Mouse (Mus musculus): Measurements from ENCODE around the gene Fmn2. TPM values are rescaled to one million over a fixed set of nuclear protein-coding genes. Genes with fewer than 3 reads are reported as not detected.

The Fmn2 gene
- polyA plus RNA-seq, 1 experiment: not detected

GRCm38 (mm10) chr1:174643431-174644010 is 141.9 kb downstream of the Fmn2 start:
- no peaks in the 10 kb centered on the region for H3K79me3 ChIP-seq (ENCODE audit: low read depth)
- TF ChIP-seq FOSL1 (IDR thresholded peaks at IDR 0.05; ENCODE audit: insufficient read depth, low read length, poor library complexity, severe bottlenecking): no peak
- TF ChIP-seq CEBPB (IDR thresholded peaks at IDR 0.05; ENCODE audit: low read depth): no peak
- TF ChIP-seq MYOG (IDR thresholded peaks at IDR 0.05; ENCODE audit: control insufficient read depth, extremely low read depth, insufficient read length): no peak
- TF ChIP-seq MAX (IDR thresholded peaks at IDR 0.05): no peak
- no peak for TF ChIP-seq MYOD1 (IDR thresholded peaks at IDR 0.05; ENCODE audit: control insufficient read depth, insufficient read length, low read depth)
- TF ChIP-seq USF1 (IDR thresholded peaks at IDR 0.05; ENCODE audit: low read depth): no peak
- TF ChIP-seq CTCF (IDR thresholded peaks at IDR 0.05; ENCODE audit: control insufficient read depth, insufficient read depth, insufficient read length): no peak
- H3K36me3 ChIP-seq (ENCODE audit: control insufficient read depth, insufficient read depth): no peaks in the 10 kb centered on the region
- no peaks in the 10 kb centered on the region for H3K79me2 ChIP-seq (ENCODE audit: control insufficient read depth, insufficient read depth)
- H3ac ChIP-seq (ENCODE audit: control insufficient read depth, insufficient read length, low read depth): no peak overlapping the region
- H3K4me3 ChIP-seq (ENCODE audit: insufficient read depth, poor library complexity, severe bottlenecking): no peak overlapping the region
- H3K27me3 ChIP-seq (ENCODE audit: control insufficient read depth, insufficient read depth, insufficient read length): no peaks in the 10 kb centered on the region

- no peaks in the 10 kb centered on the region for H3K36me3 ChIP-seq (ENCODE audit: control insufficient read depth, insufficient read depth)
- H3K79me3 ChIP-seq (ENCODE audit: low read depth): no peaks in the 10 kb centered on the region
- no peaks in the 10 kb centered on the region for H3K27me3 ChIP-seq (ENCODE audit: control insufficient read depth, insufficient read depth, insufficient read length)
- H3K4me3 ChIP-seq (ENCODE audit: insufficient read depth, poor library complexity, severe bottlenecking): no peak overlapping the region
- H3ac ChIP-seq (ENCODE audit: control insufficient read depth, insufficient read length, low read depth): no peak overlapping the region
- no peak for TF ChIP-seq USF1 (IDR thresholded peaks at IDR 0.05; ENCODE audit: low read depth)
- TF ChIP-seq MYOG (IDR thresholded peaks at IDR 0.05; ENCODE audit: control insufficient read depth, extremely low read depth, insufficient read length): no peak
- TF ChIP-seq MYOD1 (IDR thresholded peaks at IDR 0.05; ENCODE audit: control insufficient read depth, insufficient read length, low read depth): no peak
- no peak for TF ChIP-seq CEBPB (IDR thresholded peaks at IDR 0.05; ENCODE audit: low read depth)
- no peak for TF ChIP-seq MAX (IDR thresholded peaks at IDR 0.05)
- TF ChIP-seq FOSL1 (IDR thresholded peaks at IDR 0.05; ENCODE audit: insufficient read depth, low read length, poor library complexity, severe bottlenecking): no peak
- TF ChIP-seq CTCF (IDR thresholded peaks at IDR 0.05; ENCODE audit: control insufficient read depth, insufficient read depth, insufficient read length): no peak
- H3K79me2 ChIP-seq (ENCODE audit: control insufficient read depth, insufficient read depth): no peaks in the 10 kb centered on the region
Observed at GRCm38 (mm10) chr1:174649421-174649826, 147.8 kb downstream of the Fmn2 start.

GRCm38 (mm10) chr1:174654565-174654964 is 152.9 kb downstream of the Fmn2 start:
- Histone ChIP-seq H3K79me2 (ENCODE audit: control insufficient read depth, insufficient read depth) (no peaks in the 10 kb centered on the region), H3K36me3 (ENCODE audit: control insufficient read depth, insufficient read depth) (no peaks in the 10 kb centered on the region), H3ac (ENCODE audit: control insufficient read depth, insufficient read length, low read depth) (no peak overlapping the region), H3K27me3 (ENCODE audit: control insufficient read depth, insufficient read depth, insufficient read length) (no peaks in the 10 kb centered on the region), H3K79me3 (ENCODE audit: low read depth) (no peaks in the 10 kb centered on the region), H3K4me3 (ENCODE audit: insufficient read depth, poor library complexity, severe bottlenecking) (no peak overlapping the region)
- TF ChIP-seq USF1 (IDR thresholded peaks at IDR 0.05; ENCODE audit: low read depth) (no peak), MYOD1 (IDR thresholded peaks at IDR 0.05; ENCODE audit: control insufficient read depth, insufficient read length, low read depth) (no peak), MYOG (IDR thresholded peaks at IDR 0.05; ENCODE audit: control insufficient read depth, extremely low read depth, insufficient read length) (no peak), MAX (IDR thresholded peaks at IDR 0.05) (no peak), CTCF (IDR thresholded peaks at IDR 0.05; ENCODE audit: control insufficient read depth, insufficient read depth, insufficient read length) (no peak), FOSL1 (IDR thresholded peaks at IDR 0.05; ENCODE audit: insufficient read depth, low read length, poor library complexity, severe bottlenecking) (no peak), CEBPB (IDR thresholded peaks at IDR 0.05; ENCODE audit: low read depth) (no peak)

- Histone ChIP-seq H3K79me3 (ENCODE audit: low read depth) (no peaks in the 10 kb centered on the region), H3ac (ENCODE audit: control insufficient read depth, insufficient read length, low read depth) (no peak overlapping the region), H3K27me3 (ENCODE audit: control insufficient read depth, insufficient read depth, insufficient read length) (no peaks in the 10 kb centered on the region), H3K79me2 (ENCODE audit: control insufficient read depth, insufficient read depth) (no peaks in the 10 kb centered on the region), H3K36me3 (ENCODE audit: control insufficient read depth, insufficient read depth) (no peaks in the 10 kb centered on the region), H3K4me3 (ENCODE audit: insufficient read depth, poor library complexity, severe bottlenecking) (no peak overlapping the region)
- TF ChIP-seq FOSL1 (IDR thresholded peaks at IDR 0.05; ENCODE audit: insufficient read depth, low read length, poor library complexity, severe bottlenecking) (no peak), CTCF (IDR thresholded peaks at IDR 0.05; ENCODE audit: control insufficient read depth, insufficient read depth, insufficient read length) (no peak), USF1 (IDR thresholded peaks at IDR 0.05; ENCODE audit: low read depth) (no peak), MYOD1 (IDR thresholded peaks at IDR 0.05; ENCODE audit: control insufficient read depth, insufficient read length, low read depth) (no peak), MYOG (IDR thresholded peaks at IDR 0.05; ENCODE audit: control insufficient read depth, extremely low read depth, insufficient read length) (no peak), MAX (IDR thresholded peaks at IDR 0.05) (no peak), CEBPB (IDR thresholded peaks at IDR 0.05; ENCODE audit: low read depth) (no peak)
Observed at GRCm38 (mm10) chr1:174655354-174655753, 153.7 kb downstream of the Fmn2 start.

- Histone ChIP-seq H3K36me3 (ENCODE audit: control insufficient read depth, insufficient read depth) (no peaks in the 10 kb centered on the region), H3ac (ENCODE audit: control insufficient read depth, insufficient read length, low read depth) (no peak overlapping the region), H3K27me3 (ENCODE audit: control insufficient read depth, insufficient read depth, insufficient read length) (no peaks in the 10 kb centered on the region), H3K79me3 (ENCODE audit: low read depth) (no peaks in the 10 kb centered on the region), H3K79me2 (ENCODE audit: control insufficient read depth, insufficient read depth) (no peaks in the 10 kb centered on the region), H3K4me3 (ENCODE audit: insufficient read depth, poor library complexity, severe bottlenecking) (no peak overlapping the region)
- TF ChIP-seq CTCF (IDR thresholded peaks at IDR 0.05; ENCODE audit: control insufficient read depth, insufficient read depth, insufficient read length) (no peak), MYOG (IDR thresholded peaks at IDR 0.05; ENCODE audit: control insufficient read depth, extremely low read depth, insufficient read length) (no peak), MAX (IDR thresholded peaks at IDR 0.05) (no peak), USF1 (IDR thresholded peaks at IDR 0.05; ENCODE audit: low read depth) (no peak), MYOD1 (IDR thresholded peaks at IDR 0.05; ENCODE audit: control insufficient read depth, insufficient read length, low read depth) (no peak), FOSL1 (IDR thresholded peaks at IDR 0.05; ENCODE audit: insufficient read depth, low read length, poor library complexity, severe bottlenecking) (no peak), CEBPB (IDR thresholded peaks at IDR 0.05; ENCODE audit: low read depth) (no peak)
Observed at GRCm38 (mm10) chr1:174656554-174656953, 154.9 kb downstream of the Fmn2 start.
